Mouse (Mus musculus): Measurements from ENCODE around the gene Nat8l. TPM values are rescaled to one million over a fixed set of nuclear protein-coding genes. Genes with fewer than 3 reads are reported as not detected.
A peak's percentile ranks its signal among the peaks of the same experiment; 100 is the strongest.
"Not testable (repeated sequence)": the region's sequence is repeated elsewhere in the genome, so short reads cannot be mapped to it uniquely, and the experiment has no call there.

Gene Nat8l
- polyA plus RNA-seq (2014; fragmentation: Nextera tagmentation; extraction: Ambion mirVana), result 0.18 and 0.31 TPM in 2 replicates

DNA sequence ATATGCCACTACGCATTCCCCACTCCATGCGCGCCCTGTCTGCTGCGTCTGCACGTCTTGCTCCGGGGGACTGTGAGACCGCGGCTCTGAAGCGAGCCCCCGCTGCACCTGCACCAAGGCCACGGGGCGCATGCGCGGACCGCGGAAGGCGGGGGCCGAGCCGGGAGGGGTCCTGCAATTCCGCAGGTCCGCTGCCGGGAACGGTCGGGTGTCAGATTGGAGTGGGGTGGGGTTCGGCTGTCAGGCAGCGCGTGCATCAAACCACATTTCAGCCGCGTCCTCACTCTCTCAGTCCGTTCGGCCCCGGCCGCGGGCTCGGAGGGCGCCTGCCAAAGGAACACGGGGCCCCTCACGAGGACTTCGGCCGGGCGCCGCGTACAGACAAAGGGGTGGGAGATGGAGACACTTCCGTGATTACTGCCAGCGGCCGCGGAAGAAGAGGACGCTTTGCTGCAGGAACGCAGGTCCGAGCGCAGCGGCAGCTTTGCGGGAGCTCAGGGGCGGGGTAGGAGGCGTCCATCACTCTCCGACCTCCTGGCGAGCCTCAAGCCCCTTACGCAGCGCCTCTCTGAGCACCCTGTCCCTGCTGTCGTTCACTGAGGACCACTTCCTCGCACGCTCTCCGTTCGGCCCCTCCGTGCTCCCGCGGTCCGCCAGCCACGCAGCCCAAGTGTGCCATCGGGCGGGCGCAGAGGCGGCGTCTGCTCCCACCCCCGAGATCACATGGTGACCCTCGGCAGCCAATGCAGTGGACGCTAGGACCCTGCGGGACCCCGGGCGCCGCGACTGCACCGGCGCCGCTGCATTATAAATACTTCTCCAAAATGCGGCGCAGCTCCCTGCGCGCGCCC, at the start of gene Nat8l:
Gene Nat8l, plus strand, starts transcription at position 142 of the 851 bp plus-strand sequence.
- Histone ChIP-seq H3K4me1 (ENCODE audit: control insufficient read depth, insufficient read depth, low read length) (peaks cover 10% of the 10 kb centered on the region), H3K9me3 (ENCODE audit: control insufficient read depth, low read length) (peaks cover 2% of the 10 kb centered on the region; the same call in 1 of the 2 replicates), H3K27me3 (ENCODE audit: control insufficient read depth, insufficient read depth, low read length) (peaks cover 54% of the 10 kb centered on the region), H3K27ac (ENCODE audit: low read depth, low read length) (no peak within 1 kb of the TSS), H3K9ac (ENCODE audit: low read depth, low read length) (peak within 1 kb of the TSS; percentile 25), H3K36me3 (ENCODE audit: control insufficient read depth, insufficient read depth, low read length) (no peaks in the 10 kb centered on the region), H3K4me3 (ENCODE audit: low read length) (peak within 1 kb of the TSS; percentile 62), H3K4me2 (replicated peaks; ENCODE audit: low read depth, low read length) (peak within 1 kb of the TSS; percentile 98)
- WGBS, result under 1% methylated on average over 86 of the region's 90 CpGs
- peak; percentile 83 for ATAC-seq (ENCODE audit: low FRiP score, low TSS enrichment)

- H3K4me2 ChIP-seq (replicated peaks; ENCODE audit: low read depth, low read length); H3K4me1 ChIP-seq (ENCODE audit: control insufficient read depth, insufficient read depth, low read length); H3K27ac ChIP-seq (ENCODE audit: low read depth, low read length); H3K27me3 ChIP-seq (ENCODE audit: control insufficient read depth, insufficient read depth, low read length); ATAC-seq (ENCODE audit: low FRiP score, low TSS enrichment); H3K4me3 ChIP-seq (ENCODE audit: low read length); H3K9ac ChIP-seq (ENCODE audit: low read depth, low read length); H3K36me3 ChIP-seq (ENCODE audit: control insufficient read depth, insufficient read depth, low read length): not testable (repeated sequence)
- WGBS, result 88% methylated on average over 16 of the region's 16 CpGs
- peaks cover 20% of the 10 kb centered on the region for H3K9me3 ChIP-seq (ENCODE audit: control insufficient read depth, low read length)
These were observed 48.7 kb upstream of the Nat8l start for GRCm38 (mm10) chr5:33947035-33947434.

GRCm38 (mm10) chr5:33948314-33948713, 47.5 kb upstream of the Nat8l start:
- Histone ChIP-seq H3K4me2 (replicated peaks; ENCODE audit: low read depth, low read length) (no peak overlapping the region), H3K27me3 (ENCODE audit: control insufficient read depth, insufficient read depth, low read length) (no peaks in the 10 kb centered on the region), H3K4me1 (ENCODE audit: control insufficient read depth, insufficient read depth, low read length) (no peaks in the 10 kb centered on the region), H3K36me3 (ENCODE audit: control insufficient read depth, insufficient read depth, low read length) (no peaks in the 10 kb centered on the region), H3K9me3 (ENCODE audit: control insufficient read depth, low read length) (peaks cover 20% of the 10 kb centered on the region), H3K27ac (ENCODE audit: low read depth, low read length) (no peak overlapping the region), H3K4me3 (ENCODE audit: low read length) (no peak overlapping the region), H3K9ac (ENCODE audit: low read depth, low read length) (no peak overlapping the region)
- ATAC-seq (ENCODE audit: low FRiP score, low TSS enrichment), result no peak
- 93% methylated on average over 4 of the region's 4 CpGs for WGBS

DNA sequence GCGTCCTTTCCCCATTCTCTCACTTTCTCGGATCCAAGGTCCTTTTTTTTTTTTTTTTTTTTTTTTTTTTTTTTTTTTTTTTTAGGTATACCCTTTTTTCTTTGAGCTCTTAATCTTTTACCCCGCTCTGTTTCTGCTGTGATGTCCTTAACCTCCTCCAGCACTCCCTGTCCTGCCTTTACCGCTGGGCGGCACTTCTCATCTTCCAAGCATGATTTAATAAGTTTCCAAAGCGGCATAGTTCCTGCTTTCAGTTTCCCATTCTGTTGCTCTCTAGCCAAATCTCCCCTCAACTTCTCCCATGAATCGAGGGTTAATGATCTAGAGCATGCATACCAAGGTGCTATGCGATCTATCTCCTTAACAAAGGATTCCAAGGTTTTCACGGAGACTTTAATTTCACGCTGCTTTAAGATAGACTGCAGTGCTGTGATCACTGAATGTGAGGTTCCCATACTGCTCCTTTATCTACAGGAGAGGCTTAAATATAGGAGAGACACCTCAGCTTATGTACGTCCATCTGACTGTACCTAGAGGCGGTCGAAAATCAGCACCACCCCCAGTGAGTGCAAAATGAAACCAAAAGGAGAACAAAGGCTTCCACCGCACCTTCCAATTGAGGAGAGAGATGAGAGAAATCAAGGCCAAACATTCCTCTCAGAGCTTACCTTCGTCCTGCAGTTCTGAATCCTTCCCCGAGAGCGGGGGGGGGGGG, 42.2 kb upstream of the Nat8l start:
- 91% methylated on average over 17 of the region's 17 CpGs for WGBS
- H3K27ac ChIP-seq (ENCODE audit: low read depth, low read length), result no peak overlapping the region
- H3K4me3 ChIP-seq (ENCODE audit: low read length), result no peak overlapping the region
- peaks cover 21% of the 10 kb centered on the region for H3K9me3 ChIP-seq (ENCODE audit: control insufficient read depth, low read length)
- no peaks in the 10 kb centered on the region for H3K4me1 ChIP-seq (ENCODE audit: control insufficient read depth, insufficient read depth, low read length)
- no peak for ATAC-seq (ENCODE audit: low FRiP score, low TSS enrichment)
- H3K27me3 ChIP-seq (ENCODE audit: control insufficient read depth, insufficient read depth, low read length), result no peaks in the 10 kb centered on the region
- no peak overlapping the region for H3K4me2 ChIP-seq (replicated peaks; ENCODE audit: low read depth, low read length)
- no peaks in the 10 kb centered on the region for H3K36me3 ChIP-seq (ENCODE audit: control insufficient read depth, insufficient read depth, low read length)
- no peak overlapping the region for H3K9ac ChIP-seq (ENCODE audit: low read depth, low read length)

DNA sequence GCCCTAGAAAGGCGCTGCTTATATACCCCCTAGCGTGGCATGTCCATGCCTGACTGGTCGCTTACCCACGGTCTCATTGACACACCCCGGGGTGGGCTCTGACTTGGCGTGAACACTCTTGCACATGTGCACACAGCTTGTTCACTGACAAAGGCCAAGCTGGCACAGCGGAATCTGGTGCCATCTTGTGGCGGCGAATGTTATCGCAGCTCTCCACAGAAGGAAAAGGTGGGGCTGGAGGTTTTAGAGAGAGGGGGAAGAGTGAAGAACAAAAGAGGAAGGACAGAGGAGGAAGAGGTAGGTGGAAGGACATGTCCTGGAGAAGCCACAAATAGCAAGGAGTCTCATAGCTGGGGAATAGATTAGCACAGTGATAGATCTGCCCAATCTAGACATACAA, 41.4 kb upstream of the Nat8l start:
- no peak overlapping the region for H3K4me2 ChIP-seq (replicated peaks; ENCODE audit: low read depth, low read length)
- H3K27me3 ChIP-seq (ENCODE audit: control insufficient read depth, insufficient read depth, low read length), result no peaks in the 10 kb centered on the region
- 46% methylated on average over 10 of the region's 10 CpGs for WGBS
- H3K4me1 ChIP-seq (ENCODE audit: control insufficient read depth, insufficient read depth, low read length), result no peaks in the 10 kb centered on the region
- peaks cover 21% of the 10 kb centered on the region for H3K9me3 ChIP-seq (ENCODE audit: control insufficient read depth, low read length)
- no peak overlapping the region for H3K4me3 ChIP-seq (ENCODE audit: low read length)
- no peaks in the 10 kb centered on the region for H3K36me3 ChIP-seq (ENCODE audit: control insufficient read depth, insufficient read depth, low read length)
- no peak for ATAC-seq (ENCODE audit: low FRiP score, low TSS enrichment)
- no peak overlapping the region for H3K9ac ChIP-seq (ENCODE audit: low read depth, low read length)
- H3K27ac ChIP-seq (ENCODE audit: low read depth, low read length), result no peak overlapping the region

GRCm38 (mm10) chr5:33955868-33956267, 39.9 kb upstream of the Nat8l start:
- no peak overlapping the region for H3K27ac ChIP-seq (ENCODE audit: low read depth, low read length)
- no peak for ATAC-seq (ENCODE audit: low FRiP score, low TSS enrichment)

DNA sequence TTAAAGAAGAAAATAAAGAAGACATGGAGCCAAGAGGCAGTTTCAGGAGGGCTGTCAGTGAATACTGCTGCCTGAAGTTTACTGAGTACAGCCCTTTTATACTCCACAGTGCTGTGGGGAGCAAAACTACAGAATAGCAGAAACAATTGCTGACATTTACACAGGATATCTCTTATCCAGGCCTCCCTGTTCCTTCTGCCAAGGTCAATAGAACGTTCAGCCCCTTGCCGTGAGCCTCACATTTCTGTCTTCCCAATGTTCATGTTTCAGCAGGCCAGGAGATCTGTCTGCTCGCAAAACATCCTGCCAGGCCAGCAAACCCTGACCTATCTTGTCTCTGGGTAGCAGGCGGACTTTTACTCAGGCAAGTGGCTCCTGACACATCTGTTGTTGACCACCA, 36.4 kb upstream of the Nat8l start:
- H3K9ac ChIP-seq (ENCODE audit: low read depth, low read length), result no peak overlapping the region
- H3K27ac ChIP-seq (ENCODE audit: low read depth, low read length), result no peak overlapping the region
- H3K4me3 ChIP-seq (ENCODE audit: low read length), result no peak overlapping the region
- 72% methylated on average over 4 of the region's 4 CpGs for WGBS
- no peaks in the 10 kb centered on the region for H3K36me3 ChIP-seq (ENCODE audit: control insufficient read depth, insufficient read depth, low read length)
- no peaks in the 10 kb centered on the region for H3K27me3 ChIP-seq (ENCODE audit: control insufficient read depth, insufficient read depth, low read length)
- no peak for ATAC-seq (ENCODE audit: low FRiP score, low TSS enrichment)
- H3K9me3 ChIP-seq (ENCODE audit: control insufficient read depth, low read length), result peaks cover 10% of the 10 kb centered on the region
- H3K4me1 ChIP-seq (ENCODE audit: control insufficient read depth, insufficient read depth, low read length), result no peaks in the 10 kb centered on the region
- H3K4me2 ChIP-seq (replicated peaks; ENCODE audit: low read depth, low read length), result no peak overlapping the region

More at GRCm38 (mm10) chr5:33955868-33956267, 39.9 kb upstream of the Nat8l start:
- Histone ChIP-seq H3K27me3 (ENCODE audit: control insufficient read depth, insufficient read depth, low read length) (no peaks in the 10 kb centered on the region), H3K36me3 (ENCODE audit: control insufficient read depth, insufficient read depth, low read length) (no peaks in the 10 kb centered on the region), H3K4me2 (replicated peaks; ENCODE audit: low read depth, low read length) (no peak overlapping the region), H3K4me1 (ENCODE audit: control insufficient read depth, insufficient read depth, low read length) (no peaks in the 10 kb centered on the region), H3K4me3 (ENCODE audit: low read length) (no peak overlapping the region), H3K9ac (ENCODE audit: low read depth, low read length) (no peak overlapping the region), H3K9me3 (ENCODE audit: control insufficient read depth, low read length) (peaks cover 21% of the 10 kb centered on the region)
- WGBS, result 59% methylated on average over 4 of the region's 4 CpGs

- H3K27me3 ChIP-seq (ENCODE audit: control insufficient read depth, insufficient read depth, low read length), result no peaks in the 10 kb centered on the region
- WGBS, result 72% methylated on average over 2 of the region's 2 CpGs
- H3K27ac ChIP-seq (ENCODE audit: low read depth, low read length), result no peak overlapping the region
- no peak overlapping the region for H3K4me3 ChIP-seq (ENCODE audit: low read length)
- ATAC-seq (ENCODE audit: low FRiP score, low TSS enrichment), result no peak
- H3K9me3 ChIP-seq (ENCODE audit: control insufficient read depth, low read length), result no peaks in the 10 kb centered on the region
- H3K36me3 ChIP-seq (ENCODE audit: control insufficient read depth, insufficient read depth, low read length), result no peaks in the 10 kb centered on the region
- no peak overlapping the region for H3K9ac ChIP-seq (ENCODE audit: low read depth, low read length)
- no peak overlapping the region for H3K4me2 ChIP-seq (replicated peaks; ENCODE audit: low read depth, low read length)
- no peaks in the 10 kb centered on the region for H3K4me1 ChIP-seq (ENCODE audit: control insufficient read depth, insufficient read depth, low read length)
These were observed 21.0 kb upstream of the Nat8l start for GRCm38 (mm10) chr5:33974736-33975135.

GRCm38 (mm10) chr5:33976267-33976666, 19.5 kb upstream of the Nat8l start:
- Histone ChIP-seq H3K9ac (ENCODE audit: low read depth, low read length) (no peak overlapping the region), H3K27ac (ENCODE audit: low read depth, low read length) (no peak overlapping the region), H3K4me3 (ENCODE audit: low read length) (no peak overlapping the region), H3K9me3 (ENCODE audit: control insufficient read depth, low read length) (no peaks in the 10 kb centered on the region), H3K36me3 (ENCODE audit: control insufficient read depth, insufficient read depth, low read length) (no peaks in the 10 kb centered on the region), H3K4me2 (replicated peaks; ENCODE audit: low read depth, low read length) (no peak overlapping the region), H3K27me3 (ENCODE audit: control insufficient read depth, insufficient read depth, low read length) (no peaks in the 10 kb centered on the region), H3K4me1 (ENCODE audit: control insufficient read depth, insufficient read depth, low read length) (no peaks in the 10 kb centered on the region)
- no peak for ATAC-seq (ENCODE audit: low FRiP score, low TSS enrichment)
- WGBS, result 54% methylated on average over 3 of the region's 3 CpGs

Data from kidney, embryonic 14.5 days (tissue).